Mouse (Mus musculus) left cerebral cortex, postnatal 36 days (tissue): ENCODE results near the gene Plcg1. TPM values are rescaled to one million over a fixed set of nuclear protein-coding genes. Genes with fewer than 3 reads are reported as not detected.

Experiments
- DNase-seq, 2 experiments: peaks; one replicate each; pipeline ENCODE4 v3.0.0; 2021 to 2022; ENCODE audit warnings: low spot score in 2 of 2, mixed read lengths in 1 of 2
- intact Hi-C: fragments of 180-260 bp; cut with DNase I; formaldehyde crosslinking; loops from one replicate; pipeline ENCODE4 v1.15.1; 2025
- total RNA-seq, 2 experiments: library from RNA; stranded (reverse); gene quantifications; 2 replicates each; pipeline ENCODE4 v1.2.3; 2021

Plcg1 gene
- total RNA-seq, 2 experiments from 2014 or later: 102 to 125 TPM

DNA sequence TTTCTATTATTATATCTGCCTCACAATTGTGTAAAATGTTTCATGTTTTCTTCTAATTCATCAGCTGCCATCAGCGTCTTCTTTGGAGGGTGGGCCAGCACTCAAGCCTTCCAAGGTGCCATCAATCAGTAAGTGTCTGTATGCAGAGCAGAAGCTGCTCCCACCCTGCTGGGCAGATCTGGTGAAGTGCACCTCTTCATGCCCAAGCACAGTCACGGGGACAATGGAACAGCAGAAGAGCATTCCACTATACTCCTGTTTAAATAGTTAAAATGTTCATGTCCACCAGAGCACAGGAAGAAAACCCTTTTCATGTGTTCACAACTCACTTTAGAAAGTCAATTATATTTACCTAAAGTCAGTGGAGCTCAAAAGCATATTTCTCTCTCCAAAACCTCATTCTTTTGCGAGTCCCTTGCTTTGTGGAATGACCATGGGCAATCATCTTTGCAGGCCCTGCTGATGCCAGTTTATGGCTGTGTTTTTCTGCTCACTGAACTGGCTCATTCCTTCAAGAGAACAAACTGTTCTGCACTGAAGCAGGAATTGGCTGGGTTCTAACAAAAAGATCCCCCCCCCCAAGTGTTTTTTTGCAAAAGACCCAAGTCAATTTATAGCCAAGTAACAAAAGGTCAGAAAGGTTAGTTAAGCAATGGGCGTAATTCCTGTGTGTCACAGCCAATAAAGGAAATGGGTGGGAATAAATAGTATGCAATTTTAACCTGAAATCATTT lies 73.9 kb downstream of the Plcg1 start:
- DNase-seq: no peak
- intact Hi-C loops: loop anchor here (5.0 kb wide), 1 partner anchor 67 kb away; the partner anchor contains the start of gene Zhx3

DNA sequence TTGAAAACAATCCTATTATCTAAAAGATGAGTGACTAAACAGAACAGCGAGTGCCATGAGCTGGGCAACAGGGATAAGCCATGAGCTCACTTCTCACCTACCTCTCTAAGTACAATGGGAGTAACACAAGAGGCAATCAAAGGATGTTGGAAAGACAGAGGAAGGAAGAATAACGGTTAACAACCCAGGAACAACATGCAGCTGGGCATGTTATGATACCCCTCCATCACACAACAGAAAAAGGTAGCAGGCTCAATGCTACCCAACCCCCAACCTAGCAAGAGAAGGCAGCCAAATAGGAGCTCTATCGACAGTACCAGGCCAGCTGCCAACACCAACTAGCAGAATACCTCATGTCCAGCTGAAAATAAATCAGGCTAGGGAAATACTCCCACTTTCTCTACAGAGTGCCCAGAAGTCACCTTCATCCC lies 75.0 kb downstream of the Plcg1 start:
- intact Hi-C loops: loop anchor here (5.0 kb wide), 1 partner anchor 66 kb away; the partner anchor contains the start of gene Zhx3
- peak in 1 of 2 experiments; percentile 27 for DNase-seq

DNA sequence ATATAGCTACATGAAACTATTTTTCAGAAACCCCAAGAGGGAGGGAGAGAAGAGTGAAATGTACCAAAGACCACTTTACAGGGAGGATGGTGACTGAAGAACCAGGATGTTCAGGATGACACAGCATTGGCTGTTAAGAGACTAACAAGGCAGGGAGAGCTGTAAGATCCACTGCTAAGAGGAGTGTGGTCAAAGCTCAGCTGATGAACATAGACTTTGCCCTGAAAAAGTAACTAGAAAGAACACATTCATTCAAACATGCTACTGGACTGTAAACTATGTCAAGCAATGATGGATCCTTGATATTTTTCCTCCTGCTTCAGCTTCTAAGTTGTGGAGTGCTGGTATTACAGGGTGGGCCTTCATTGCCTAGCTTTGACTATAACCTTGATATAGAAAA lies 79.3 kb downstream of the Plcg1 start:
- DNase-seq: no peak
- intact Hi-C loops: no loop called here

DNA sequence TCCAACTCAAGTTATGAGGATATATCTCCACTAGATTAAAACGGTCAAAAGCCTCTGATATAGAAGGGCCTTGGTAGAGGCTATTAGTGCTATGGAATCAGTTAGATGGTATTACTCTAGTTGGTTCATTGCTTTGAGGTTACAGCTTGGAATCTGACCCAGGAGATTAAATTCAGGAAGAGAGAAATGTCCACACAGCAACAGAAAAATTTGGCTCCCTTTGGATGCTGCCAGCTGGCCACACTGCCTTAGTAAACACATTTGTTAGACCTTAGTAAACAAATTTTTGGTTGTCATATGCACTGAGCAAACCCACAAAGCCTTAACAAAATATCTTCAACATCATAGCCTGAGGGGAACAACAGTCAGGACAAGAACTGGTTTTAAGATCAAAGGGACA lies 79.7 kb downstream of the Plcg1 start:
- intact Hi-C loops: no loop called here
- no peak for DNase-seq

Other genes starting within 250 kb of the Plcg1 start
- 10 to 100 TPM; 66.5 to 87.4 TPM for gene Top1, start 85.4 kb upstream of the Plcg1 start, total RNA-seq
- gene Zhx3, start 141.7 kb downstream of the Plcg1 start, total RNA-seq: 10 to 100 TPM; 63.4 to 84.0 TPM
- gene Lpin3, start 149.4 kb downstream of the Plcg1 start, total RNA-seq: 1 to 10 TPM in 1 of 2 experiments, under 1 TPM in 1; 0.79 to 1.4 TPM
- under 1 TPM in 1 of 2 experiments, not detected in 1; 0.27 TPM for gene Emilin3, start 181.0 kb downstream of the Plcg1 start, total RNA-seq